Mouse (Mus musculus) bone marrow, adult 2 months (tissue): ENCODE data around the gene Itprid1. TPM values are rescaled to one million over a fixed set of nuclear protein-coding genes. Genes with fewer than 3 reads are reported as not detected.
A peak's percentile ranks its signal among the peaks of the same experiment; 100 is the strongest.

ENCODE experiments used
- H3K27ac ChIP-seq: fragments of 200-500 bp; 2 replicates; pipeline ENCODE4 v1.5.1; 2012; ENCODE audit warnings: low read depth, mild to moderate bottlenecking, control low read depth, inconsistent platforms, low read length; ENCODE audit not compliant: control insufficient read depth, poor library complexity, insufficient read depth
- H3K4me1 ChIP-seq: fragments of 200-500 bp; 2 replicates; pipeline ENCODE4 v1.6.1; 2011; ENCODE audit warnings: low read length; ENCODE audit not compliant: control insufficient read depth, insufficient read depth
- H3K4me3 ChIP-seq: fragments of 200-500 bp; replicated peaks from 2 replicates; pipeline ENCODE3; 2011; ENCODE audit warnings: mild to moderate bottlenecking, low read depth, low read length, control low read depth; ENCODE audit not compliant: control insufficient read depth
- CTCF ChIP-seq: fragments of 200-500 bp; IDR thresholded peaks from 2 replicates; pipeline ENCODE4 v1.5.1; 2011; ENCODE audit warnings: low read length, control low read depth; ENCODE audit not compliant: control insufficient read depth, insufficient read depth
- POLR2A ChIP-seq: fragments of 200-500 bp; IDR thresholded peaks from 2 replicates; pipeline ENCODE4 v1.6.1; 2011; ENCODE audit warnings: low read depth, mild to moderate bottlenecking, control low read depth, low read length, borderline replicate concordance; ENCODE audit not compliant: control insufficient read depth
- WGBS: fragments of 180-500 bp; shearing (Covaris S2); methylation state at CpG from one replicate; pipeline ENCODE4 v1.1.7; 2018; 5-methylcytosine and 5-hydroxymethylcytosine counted together
- polyA plus RNA-seq: library from polyadenylated mRNA; stranded (reverse); fragments of >200 nt; gene quantifications from 2 replicates; pipeline ENCODE4 v1.2.4, GENCODE M21; 2011; ENCODE audit warnings: low replicate concordance; ENCODE audit not compliant: missing spikeins, insufficient read depth, insufficient read length

The Itprid1 gene
- polyA plus RNA-seq, 1 experiment: not detected

GRCm38 (mm10) chr6:55920866-55921630 lies 84.4 kb downstream of the Itprid1 start:
- H3K4me3 ChIP-seq: no peak overlapping the region
- no peaks in the 10 kb centered on the region for H3K4me1 ChIP-seq
- WGBS: 77% methylated on average over 4 of the region's 4 CpGs
- TF ChIP-seq POLR2A: no peak
- no peak overlapping the region for H3K27ac ChIP-seq

GRCm38 (mm10) chr6:55944709-55945108 lies 108.0 kb downstream of the Itprid1 start:
- 71% methylated on average over 1 of the region's 1 CpGs for WGBS
- H3K4me3 ChIP-seq: no peak overlapping the region
- TF ChIP-seq POLR2A: no peak
- no peak for TF ChIP-seq CTCF
- no peaks in the 10 kb centered on the region for H3K4me1 ChIP-seq
- H3K27ac ChIP-seq: no peak overlapping the region

GRCm38 (mm10) chr6:55950345-55951110 lies 113.8 kb downstream of the Itprid1 start:
- peak; percentile 46 for TF ChIP-seq CTCF
- no peak for TF ChIP-seq POLR2A
- Histone ChIP-seq H3K4me3 (no peak overlapping the region), H3K27ac (no peak overlapping the region), H3K4me1 (no peaks in the 10 kb centered on the region)
- 70% methylated on average over 8 of the region's 8 CpGs for WGBS

GRCm38 (mm10) chr6:55972998-55973397 lies 136.3 kb downstream of the Itprid1 start:
- Histone ChIP-seq H3K4me3 (no peak overlapping the region), H3K4me1 (no peaks in the 10 kb centered on the region), H3K27ac (no peak overlapping the region)
- no peak for TF ChIP-seq POLR2A
- TF ChIP-seq CTCF: no peak

GRCm38 (mm10) chr6:55979766-55980165 lies 143.1 kb downstream of the Itprid1 start:
- no peak overlapping the region for H3K27ac ChIP-seq
- TF ChIP-seq CTCF (no peak), POLR2A (no peak)
- no peak overlapping the region for H3K4me3 ChIP-seq
- H3K4me1 ChIP-seq: no peaks in the 10 kb centered on the region
- 67% methylated on average over 2 of the region's 2 CpGs for WGBS

- Histone ChIP-seq H3K4me3 (no peak overlapping the region), H3K4me1 (no peaks in the 10 kb centered on the region), H3K27ac (no peak overlapping the region)
- 64% methylated on average over 4 of the region's 4 CpGs for WGBS
- TF ChIP-seq POLR2A (no peak), CTCF (no peak)
Measured at GRCm38 (mm10) chr6:56008711-56009110, 172.0 kb downstream of the Itprid1 start.

GRCm38 (mm10) chr6:56012384-56012783 lies 175.7 kb downstream of the Itprid1 start:
- WGBS: 72% methylated on average over 5 of the region's 5 CpGs
- H3K4me3 ChIP-seq: no peak overlapping the region
- H3K27ac ChIP-seq: no peak overlapping the region
- TF ChIP-seq CTCF (no peak), POLR2A (no peak)
- no peaks in the 10 kb centered on the region for H3K4me1 ChIP-seq

DNA sequence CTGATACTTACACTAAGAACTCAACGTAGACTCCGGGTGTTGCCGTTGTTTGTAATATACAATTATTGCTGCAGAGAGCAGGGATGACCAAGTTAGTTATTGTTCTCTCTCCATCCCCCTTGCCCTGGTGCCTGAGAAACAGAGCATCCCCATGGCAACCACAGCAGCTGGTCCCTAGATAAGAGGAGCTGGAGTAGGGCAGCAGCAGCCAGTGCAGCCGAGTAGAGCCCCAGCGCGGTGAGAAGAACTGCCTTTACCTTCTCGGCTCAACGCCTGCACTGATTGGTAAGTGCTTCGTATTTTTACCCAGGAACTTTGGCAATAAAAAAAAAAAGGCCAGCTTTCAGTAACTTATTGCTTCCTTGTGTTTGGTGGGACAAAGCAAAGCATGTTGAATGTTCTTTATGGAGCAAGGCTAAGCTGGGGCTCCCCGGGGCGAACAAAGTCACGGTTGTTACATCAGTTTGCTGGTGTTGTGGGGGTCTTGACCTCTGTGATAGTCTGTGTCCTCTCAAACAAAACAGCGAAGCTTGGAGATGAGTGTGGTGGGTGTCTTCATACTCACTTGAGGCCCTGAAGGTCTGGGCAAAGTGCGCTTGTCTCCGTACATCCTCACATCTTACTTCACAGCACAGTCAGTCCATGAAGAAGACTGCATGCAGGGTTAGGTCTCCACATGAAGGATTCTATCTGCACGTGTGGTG lies 180.7 kb downstream of the Itprid1 start, which contains the start of gene Ppp1r17:
Gene Ppp1r17, plus strand, starts transcription at position 207 of the 704 bp plus-strand sequence.
- Histone ChIP-seq H3K27ac (no peak within 1 kb of the TSS), H3K4me1 (no peaks in the 10 kb centered on the region), H3K4me3 (no peak within 1 kb of the TSS)
- TF ChIP-seq CTCF (no peak), POLR2A (no peak)
- WGBS: 78% methylated on average over 16 of the region's 16 CpGs
